28 mouse cellular contexts compared by ENCODE assay signal in genomic region chr14:69485466-69486135, GRCm38 (mm10). TPM values are rescaled to one million over a fixed set of nuclear protein-coding genes. Genes with fewer than 3 reads are reported as not detected.
DNase-seq lines count a peak whose midpoint lies in the region; ATAC-seq and TF ChIP-seq lines count a peak whose summit lies in the region.
"Not testable (repeated sequence)": the region's sequence is repeated elsewhere in the genome, so short reads cannot be mapped to it uniquely, and the experiment has no call there.
"Had no signal": no experiment of that assay in that cellular context is flagged by ENCODE, and none has a peak within 500 bp of the region (broad histone marks: within the 10 kb centered on the region; RNA-seq: fewer than 3 reads in every experiment).

No protein-coding gene starts in this region.

- DNase-seq in G1E (ENCODE audit: low spot score); liver, embryonic 13.5 days: not testable (repeated sequence)

- H3K4me2 ChIP-seq in intestine, postnatal 0 days (replicated peaks; ENCODE audit: low read depth); liver, embryonic 13.5 days; liver, embryonic 16.5 days (ENCODE audit: low read depth, low read length): not testable (repeated sequence)

- not testable (repeated sequence) for H3K4me3 ChIP-seq in G1E (ENCODE audit: low read depth, low read length); intestine, postnatal 0 days (ENCODE audit: low read depth, low read length); liver, embryonic 13.5 days (replicated peaks); liver, embryonic 16.5 days (ENCODE audit: low read depth, low read length)

- ATAC-seq in G1E (ENCODE audit: extremely low read depth, insufficient number of reproducible peaks, low FRiP score, poor library complexity, severe bottlenecking): peak; percentile 49
- peak; percentile 74 for ATAC-seq in erythroid progenitor cell, adult 5-6 weeks (replicated peaks; ENCODE audit: low FRiP score, poor library complexity, severe bottlenecking)
- ATAC-seq in hematopoietic stem cell, adult 5-6 weeks (replicated peaks in 1 of 2; ENCODE audit: insufficient read depth in 1 of 2, low FRiP score in 2 of 2, low TSS enrichment in 1 of 2, low read depth in 1 of 2, poor library complexity in 2 of 2, severe bottlenecking in 2 of 2): peak; percentile 76 to 86
- ATAC-seq in intestine, postnatal 0 days: peak; percentile 47; the same call in 1 of the 2 replicates
- ATAC-seq in liver, embryonic 13.5 days (ENCODE audit: low read depth): peak; percentile 73
- ATAC-seq in liver, embryonic 16.5 days (ENCODE audit: low read depth): peak; percentile 67
- ATAC-seq in megakaryocyte, adult 5-6 weeks (ENCODE audit: poor library complexity, severe bottlenecking): peak; percentile 85
- ATAC-seq in monocyte, adult 5-6 weeks (replicated peaks; ENCODE audit: insufficient number of reproducible peaks, low FRiP score, low TSS enrichment, poor library complexity, severe bottlenecking): peak; percentile 51

- H3K9ac ChIP-seq in intestine, postnatal 0 days (ENCODE audit: low read depth, low read length); liver, embryonic 13.5 days; liver, embryonic 16.5 days (ENCODE audit: low read depth, low read length): not testable (repeated sequence)

- not testable (repeated sequence) for H3K9me3 ChIP-seq in G1E (replicated peaks); intestine, postnatal 0 days (ENCODE audit: control insufficient read depth); liver, embryonic 13.5 days (replicated peaks); liver, embryonic 16.5 days (replicated peaks; ENCODE audit: control insufficient read depth, low read length)

- H3K4me1 ChIP-seq in G1E (ENCODE audit: insufficient read depth, low read depth, low read length); intestine, postnatal 0 days (replicated peaks; ENCODE audit: control insufficient read depth, insufficient read depth, low read length); liver, embryonic 13.5 days (replicated peaks); liver, embryonic 16.5 days (ENCODE audit: control insufficient read depth, low read depth, low read length): not testable (repeated sequence)

- WGBS in intestine, postnatal 0 days: no CpG with 5 or more reads among the region's 18 CpGs
- WGBS in liver, embryonic 13.5 days (ENCODE audit: insufficient replicate concordance): no CpG with 5 or more reads among the region's 18 CpGs
- no CpG with 5 or more reads among the region's 18 CpGs for WGBS in liver, embryonic 16.5 days (ENCODE audit: insufficient replicate concordance)

- TF ChIP-seq CTCF in G1E (IDR thresholded peaks at IDR 0.05; ENCODE audit: low read depth, low read length); intestine, postnatal 0 days (IDR thresholded peaks at IDR 0.05; ENCODE audit: low read depth): not testable (repeated sequence)

- H3K27me3 ChIP-seq in G1E (ENCODE audit: insufficient read depth, low read length); intestine, postnatal 0 days (replicated peaks; ENCODE audit: control insufficient read depth, insufficient read depth, low read length); liver, embryonic 13.5 days; liver, embryonic 16.5 days (ENCODE audit: control insufficient read depth, insufficient read depth, low read depth, low read length): not testable (repeated sequence)

- H3K27ac ChIP-seq in intestine, postnatal 0 days (ENCODE audit: low read depth, low read length); liver, embryonic 13.5 days; liver, embryonic 16.5 days (ENCODE audit: low read length): not testable (repeated sequence)

- not testable (repeated sequence) for H3K36me3 ChIP-seq in G1E (replicated peaks); intestine, postnatal 0 days (ENCODE audit: control insufficient read depth, insufficient read depth); liver, embryonic 13.5 days; liver, embryonic 16.5 days (ENCODE audit: control insufficient read depth, insufficient read depth)

RNA-seq across cellular contexts. Expression of gene Gm16867, which starts 17.6 kb away (rescaled TPM):
- total RNA-seq in G1E (2014; fragmentation: Nextera tagmentation): 40.3 TPM in 1 of 2 replicates, not detected in the other
- not detected in 2 replicates for total RNA-seq in G1E (2017)
- polyA plus RNA-seq in G1E (2012): 0.90 and 2.9 TPM in 2 replicates
- 388 and 391 TPM in 2 replicates for total RNA-seq in erythroid progenitor cell, adult 5-6 weeks (2015; ENCODE audit: low replicate concordance)
- total RNA-seq in erythroid progenitor cell, adult 5-6 weeks (2017; ENCODE audit: low replicate concordance): 203 and 274 TPM in 2 replicates
- total RNA-seq in hematopoietic stem cell, adult 5-6 weeks (2017): 2.9 and 8.7 TPM in 2 replicates
- 0.12 TPM in 1 of 2 replicates, not detected in the other for polyA plus RNA-seq in intestine, postnatal 0 days (2015; fragmentation: Nextera tagmentation; extraction: Ambion mirVana)
- polyA plus RNA-seq in liver, embryonic 13.5 days (2015; fragmentation: Nextera tagmentation; extraction: Ambion mirVana): not detected in 2 replicates
- 0.39 and 0.59 TPM in 2 replicates for polyA plus RNA-seq in liver, embryonic 16.5 days (2015; fragmentation: Nextera tagmentation; extraction: Ambion mirVana)
- 2.5 and 3.4 TPM in 2 replicates for total RNA-seq in megakaryocyte, adult 5-6 weeks (2015)
- 1.2 and 1.6 TPM in 2 replicates for total RNA-seq in megakaryocyte, adult 5-6 weeks (2017)
- total RNA-seq in monocyte, adult 5-6 weeks (2017): 5.2 to 8.0 TPM (median 6.4 TPM) in 3 replicates
- total RNA-seq: ES-E14; hindbrain, postnatal 0 days had no signal
- polyA plus RNA-seq: embryonic facial prominence, embryonic 12.5 days; embryonic facial prominence, embryonic 15.5 days; forebrain, embryonic 10.5 days; forebrain, embryonic 13.5 days; frontal cortex, adult 2 months; heart, embryonic 15.5 days; hindbrain, embryonic 11.5 days; hindbrain, embryonic 14.5 days; hindbrain, postnatal 0 days had no signal

RNA-seq across cellular contexts. Expression of gene Gm27179, which starts 26.7 kb away (rescaled TPM):
- total RNA-seq in G1E (2014; fragmentation: Nextera tagmentation) (not detected in 2 replicates), G1E (2017) (not detected in 2 replicates)
- not detected in 2 replicates for polyA plus RNA-seq in G1E (2012)
- total RNA-seq in erythroid progenitor cell, adult 5-6 weeks (2015; ENCODE audit: low replicate concordance): not detected in 2 replicates
- not detected in 2 replicates for total RNA-seq in erythroid progenitor cell, adult 5-6 weeks (2017; ENCODE audit: low replicate concordance)
- not detected in 2 replicates for total RNA-seq in hematopoietic stem cell, adult 5-6 weeks (2017)
- polyA plus RNA-seq in intestine, postnatal 0 days (2015; fragmentation: Nextera tagmentation; extraction: Ambion mirVana): not detected in 2 replicates
- polyA plus RNA-seq in liver, embryonic 13.5 days (2015; fragmentation: Nextera tagmentation; extraction: Ambion mirVana): 0.06 TPM in 1 of 2 replicates, not detected in the other
- not detected in 2 replicates for polyA plus RNA-seq in liver, embryonic 16.5 days (2015; fragmentation: Nextera tagmentation; extraction: Ambion mirVana)
- not detected in 2 replicates for total RNA-seq in megakaryocyte, adult 5-6 weeks (2015)
- total RNA-seq in megakaryocyte, adult 5-6 weeks (2017): not detected in 2 replicates
- not detected in 3 replicates for total RNA-seq in monocyte, adult 5-6 weeks (2017)
- total RNA-seq: adrenal gland, adult 18-20 months; adrenal gland, postnatal 10 days; adrenal gland, postnatal 36 days; ES-E14; gastrocnemius, adult 2 months; heart, adult 18-20 months; heart, postnatal 36 days; hindbrain, postnatal 0 days had no signal
- polyA plus RNA-seq: embryonic facial prominence, embryonic 12.5 days; embryonic facial prominence, embryonic 15.5 days; erythroblast, embryonic 14.5 days; forebrain, embryonic 10.5 days; forebrain, embryonic 13.5 days; forebrain, embryonic 16.5 days; frontal cortex, adult 2 months; heart, embryonic 12.5 days; heart, embryonic 15.5 days; hindbrain, embryonic 11.5 days; hindbrain, embryonic 14.5 days; hindbrain, postnatal 0 days; Patski had no signal

Comparison
In these comparisons a context has a peak if more than half of its experiments do, and no peak if none do; other contexts are left out.
1. RNA of gene Gm16867, which starts 17.6 kb away (total RNA-seq): 203 to 391 TPM in erythroid progenitor cell, adult 5-6 weeks; 40.3 TPM in G1E, 2.9 to 8.7 TPM in hematopoietic stem cell, adult 5-6 weeks, 5.2 to 8.0 TPM in monocyte, adult 5-6 weeks and 1.2 to 3.4 TPM in megakaryocyte, adult 5-6 weeks; every median in the first group is over 4 times any median in the second.
2. Peak in every context shown above with its lines, with median percentiles within 50 percentile points of each other: ATAC-seq.